Mouse (Mus musculus) kidney, adult 11 months (tissue): Measurements from ENCODE around the gene Faf2.
A peak's percentile ranks its signal among the peaks of the same experiment; 100 is the strongest.
"Not testable (repeated sequence)": the region's sequence is repeated elsewhere in the genome, so short reads cannot be mapped to it uniquely, and the experiment has no call there.

Source experiments
- DNase-seq: peaks from one replicate; pipeline ENCODE4 v3.0.0; 2022

Faf2 gene

DNA sequence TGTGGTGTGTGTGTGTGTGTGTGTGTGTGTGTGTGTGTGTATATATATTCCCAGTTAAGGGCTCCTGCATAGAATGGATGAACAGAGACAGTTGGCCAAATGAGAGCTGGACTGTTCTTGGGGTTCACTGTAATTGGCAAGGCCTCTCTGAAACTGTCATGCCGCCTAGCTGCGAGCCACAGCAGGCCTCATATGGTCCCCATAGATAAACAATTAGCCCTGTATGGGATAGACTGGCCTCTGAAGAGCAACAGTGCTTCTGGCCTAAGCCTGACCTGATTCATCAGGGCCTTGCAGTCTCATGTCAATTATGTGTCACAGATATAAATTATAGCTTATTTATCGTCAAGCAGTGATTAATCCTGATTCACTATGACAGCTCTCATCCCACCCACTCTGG is 13.6 kb upstream of the Faf2 start:
- no peak for DNase-seq

DNA sequence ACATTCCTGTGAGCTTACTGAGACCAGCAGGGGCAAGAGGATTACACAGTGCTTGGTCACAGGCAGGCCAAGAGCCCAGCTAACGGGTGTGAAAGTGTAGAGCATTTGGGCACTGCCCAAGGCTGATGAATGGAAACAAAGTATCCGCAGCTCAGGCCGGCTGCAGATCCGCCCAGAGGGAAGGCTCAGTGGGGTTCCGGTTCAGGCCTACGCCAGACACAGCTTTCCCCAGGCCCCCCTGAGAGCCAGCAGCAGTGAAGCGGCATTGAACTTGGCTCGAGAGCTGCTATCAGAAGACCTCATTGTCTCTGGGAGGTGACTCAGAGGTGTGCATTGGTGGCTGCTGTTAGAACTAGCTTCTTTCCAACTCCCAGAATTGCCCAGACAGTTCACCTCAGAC is 12.9 kb upstream of the Faf2 start:
- DNase-seq: no peak

DNA sequence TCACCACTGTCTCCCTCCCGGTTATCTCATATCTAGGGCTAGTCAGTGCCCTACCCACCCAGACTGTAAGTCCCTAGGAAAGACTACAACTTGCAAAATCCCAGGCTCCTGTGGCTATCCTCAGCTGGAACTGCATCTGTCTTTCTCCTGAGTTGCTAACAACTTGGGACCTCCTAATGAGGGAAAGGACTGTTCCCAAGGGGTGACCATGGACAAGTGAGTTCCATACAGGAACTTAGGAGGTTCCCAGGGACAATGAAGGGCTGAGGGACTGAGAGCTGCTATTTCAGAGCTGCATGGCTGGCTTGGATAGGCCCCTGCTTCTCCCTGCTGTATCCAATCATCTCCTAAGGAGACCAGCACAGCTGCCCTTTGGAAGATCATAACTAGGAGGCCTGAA is 12.3 kb upstream of the Faf2 start:
- no peak for DNase-seq

DNA sequence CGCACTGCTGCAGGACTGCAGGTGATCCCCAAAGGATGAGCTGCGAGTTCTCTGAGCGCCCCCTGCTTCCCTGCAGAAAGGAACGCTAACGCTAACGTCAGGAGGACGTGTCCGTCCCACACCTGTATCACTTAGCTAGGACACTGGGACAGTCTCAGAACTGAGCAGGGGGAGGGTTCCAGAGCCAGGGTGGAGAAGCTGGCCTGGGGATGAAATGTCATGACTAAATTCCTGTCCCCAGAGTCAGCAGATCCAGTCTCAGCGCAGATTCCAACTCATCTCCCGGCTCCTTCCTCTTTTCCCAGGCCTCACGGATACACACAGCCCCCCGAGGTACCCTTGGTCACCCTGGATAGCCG is 11.0 kb upstream of the Faf2 start:
- DNase-seq: no peak

DNA sequence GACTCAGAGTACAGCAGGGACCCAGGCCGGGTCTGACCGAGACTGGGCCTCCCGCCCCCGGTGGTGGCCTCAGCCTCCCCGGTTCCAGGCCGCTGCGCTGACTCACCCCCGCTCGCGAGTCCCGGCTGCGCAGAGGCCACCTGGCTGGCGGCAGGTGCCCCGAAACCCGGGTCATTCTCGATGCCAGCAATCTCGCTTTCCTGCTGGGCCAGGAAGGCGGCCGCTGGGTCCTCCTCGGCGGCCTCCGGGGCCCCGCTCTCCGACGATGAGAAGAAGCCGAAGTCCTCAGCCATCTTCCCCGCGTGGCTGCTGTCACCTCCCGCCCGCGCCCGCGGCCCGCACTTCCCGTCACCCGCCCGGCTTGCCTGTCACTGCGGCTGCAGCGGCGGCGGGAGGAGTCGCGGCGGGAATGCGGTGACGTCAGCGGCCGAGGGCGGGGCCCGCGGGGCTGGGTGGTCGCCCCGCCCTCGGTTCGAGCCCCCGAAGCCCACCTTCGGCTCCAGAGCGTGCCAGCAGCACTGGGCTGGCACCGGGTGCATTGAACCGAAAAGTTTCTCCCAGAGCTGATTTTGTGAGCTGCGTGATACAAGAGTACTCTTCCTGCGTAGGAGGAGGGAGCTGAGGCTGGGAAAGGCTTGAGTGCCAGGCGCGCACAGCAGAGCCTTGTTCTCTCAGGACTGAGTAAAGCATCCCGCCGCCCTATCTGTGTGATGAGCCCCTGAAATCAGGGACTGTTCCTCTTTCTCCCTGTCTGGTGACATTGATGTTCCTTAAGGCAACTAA is 10.4 kb upstream of the Faf2 start, which contains the start of gene Cltb:
Gene Cltb (minus strand): TSS at position 373 of the 783 bp plus-strand sequence.
- DNase-seq: peak; percentile 82

DNA sequence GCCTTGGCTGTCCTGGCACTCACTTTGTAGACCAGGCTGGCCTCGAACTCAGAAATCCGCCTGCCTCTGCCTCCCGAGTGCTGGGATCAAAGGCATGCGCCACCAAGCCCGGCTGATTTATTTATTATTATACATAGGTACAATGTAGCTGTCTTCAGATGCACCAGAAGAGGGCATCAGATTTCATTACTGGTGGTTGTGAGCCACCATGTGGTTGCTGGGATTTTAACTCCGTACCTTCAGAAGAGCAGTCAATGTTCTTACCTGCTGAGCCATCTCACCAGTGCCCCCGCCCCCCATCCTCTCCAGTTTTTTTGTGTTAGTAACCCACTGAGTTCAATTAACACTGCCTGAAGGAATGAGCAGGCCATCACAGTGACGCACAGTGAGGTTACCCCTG is 8.4 kb upstream of the Faf2 start:
- DNase-seq: not testable (repeated sequence)

DNA sequence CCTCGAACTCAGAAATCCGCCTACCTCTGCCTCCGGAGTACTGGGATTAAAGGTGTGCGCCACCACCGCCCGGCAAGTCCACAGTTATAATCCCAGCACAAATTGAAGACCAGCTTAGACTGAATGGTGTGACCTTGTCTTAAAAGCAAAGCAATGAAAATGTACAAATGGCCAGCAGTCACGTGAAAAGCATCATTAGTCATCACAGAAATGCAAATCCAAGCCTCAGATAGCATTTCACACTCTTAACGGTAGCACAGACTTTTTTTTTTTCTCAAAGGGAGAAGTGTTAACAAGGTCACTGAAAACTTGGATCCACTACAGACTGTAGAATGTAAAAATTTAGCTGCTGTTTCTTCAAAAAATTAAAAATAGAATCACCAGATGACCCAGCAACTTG is 5.3 kb upstream of the Faf2 start:
- no peak for DNase-seq

DNA sequence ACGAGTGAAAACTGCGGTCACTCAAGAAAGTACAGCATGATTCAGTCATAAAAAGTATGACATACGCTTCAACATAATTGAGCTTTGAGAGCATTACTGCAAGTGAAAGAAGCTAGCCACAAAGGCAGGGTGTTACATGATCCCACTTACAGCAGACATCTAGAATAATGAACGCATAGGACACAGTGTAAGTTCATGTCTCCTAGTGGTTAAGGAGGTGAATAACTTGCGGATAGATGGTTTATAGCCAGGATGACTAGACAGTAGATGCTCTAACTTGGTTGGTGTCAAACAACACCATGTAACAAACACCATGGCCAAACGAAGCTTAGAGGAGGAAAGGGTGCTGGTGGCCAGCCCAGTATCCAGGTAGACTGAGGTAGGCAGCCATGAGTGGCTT is 4.6 kb upstream of the Faf2 start:
- DNase-seq: no peak

DNA sequence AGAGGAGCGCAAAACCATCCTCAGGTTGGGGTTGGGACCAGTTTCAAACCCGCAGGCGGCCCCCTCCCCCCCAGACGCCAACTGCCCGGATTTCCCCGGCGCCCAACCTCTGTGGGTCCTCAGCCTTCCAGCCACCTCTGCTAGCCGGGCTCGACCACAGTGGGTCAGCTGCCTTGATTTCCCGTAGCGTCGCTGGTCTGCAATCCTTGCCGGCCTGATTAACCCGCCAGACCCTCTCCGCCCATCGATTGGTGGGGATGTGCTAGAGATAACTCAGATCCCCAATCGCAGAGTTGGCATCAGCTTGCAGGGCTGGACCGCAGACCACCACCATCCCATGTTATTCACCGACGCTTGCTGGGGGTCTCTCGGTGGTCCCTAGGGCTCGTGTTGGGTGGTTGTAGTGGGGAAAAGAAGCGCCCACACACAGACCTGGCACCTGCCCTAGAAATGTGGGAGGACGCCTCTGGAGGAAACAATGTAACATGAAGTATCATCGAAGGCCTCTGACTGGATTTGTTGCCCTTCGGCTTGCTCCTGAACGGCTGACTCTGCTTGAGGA is 457 bp downstream of the Faf2 start:
- DNase-seq: no peak

DNA sequence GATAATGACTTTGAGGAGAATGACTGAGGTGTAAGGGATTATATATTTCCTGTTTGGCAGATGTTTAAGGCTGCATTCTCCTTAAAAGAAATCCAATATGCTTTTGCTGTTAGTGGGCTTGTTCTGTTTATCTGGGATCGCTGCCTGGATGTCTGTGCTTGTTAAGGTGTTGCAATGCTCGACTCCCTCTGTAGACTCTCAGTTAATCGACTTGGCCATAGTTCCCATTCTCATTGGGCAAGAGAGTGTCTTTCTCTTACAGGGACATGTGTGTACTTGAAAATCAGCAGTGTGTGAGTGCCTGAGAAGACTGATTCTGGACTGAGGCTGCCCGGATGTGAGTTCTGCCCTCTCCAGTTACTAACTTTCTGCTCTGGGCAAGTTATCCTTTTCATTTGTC is 7.5 kb downstream of the Faf2 start:
- no peak for DNase-seq

DNA sequence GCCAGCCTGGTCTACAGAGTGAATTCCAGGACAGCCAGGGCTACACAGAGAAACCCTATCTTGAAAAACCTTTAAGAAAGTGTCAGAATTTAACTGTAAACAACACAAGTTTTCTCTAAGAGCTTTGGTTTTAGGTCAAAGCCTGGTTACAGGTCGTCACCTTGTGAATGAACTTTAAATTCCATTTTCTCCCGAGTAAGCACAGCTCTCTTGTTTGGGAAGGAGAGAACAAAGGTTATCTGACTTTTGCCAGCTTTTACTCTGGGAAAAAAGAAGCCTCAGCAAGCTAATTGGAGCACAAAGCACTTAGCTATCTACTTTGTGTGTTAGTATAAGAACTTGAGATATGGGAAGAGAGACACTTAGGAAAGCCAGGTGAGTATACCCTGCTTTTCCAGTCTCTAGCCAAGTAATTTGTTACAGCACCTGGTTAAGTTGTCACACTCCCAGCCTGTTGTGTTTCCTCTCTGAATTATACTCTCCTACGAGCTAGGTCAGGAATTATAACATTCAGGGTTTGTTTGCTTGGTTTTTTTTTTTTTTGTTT is 11.2 kb downstream of the Faf2 start:
- DNase-seq: peak; percentile 29

DNA sequence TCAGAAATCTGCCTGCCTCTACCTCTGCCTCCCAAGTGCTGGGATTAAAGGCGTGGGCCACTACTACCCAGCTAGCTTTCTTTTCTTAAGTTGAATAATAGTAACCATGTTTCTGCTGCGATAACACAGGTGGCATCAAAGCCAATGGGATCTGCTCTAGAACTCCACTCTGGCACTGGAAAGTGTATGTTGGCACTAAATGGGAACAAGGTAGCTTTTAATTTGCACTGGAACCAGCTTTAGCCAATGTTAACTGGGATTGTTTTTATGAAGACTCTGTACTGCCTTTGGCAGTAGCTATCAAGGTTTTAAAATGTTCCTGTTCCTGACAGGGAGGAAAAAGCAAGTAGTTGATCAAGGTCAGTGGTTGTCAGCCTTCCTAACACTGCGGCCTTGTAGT is 13.4 kb downstream of the Faf2 start:
- no peak for DNase-seq

DNA sequence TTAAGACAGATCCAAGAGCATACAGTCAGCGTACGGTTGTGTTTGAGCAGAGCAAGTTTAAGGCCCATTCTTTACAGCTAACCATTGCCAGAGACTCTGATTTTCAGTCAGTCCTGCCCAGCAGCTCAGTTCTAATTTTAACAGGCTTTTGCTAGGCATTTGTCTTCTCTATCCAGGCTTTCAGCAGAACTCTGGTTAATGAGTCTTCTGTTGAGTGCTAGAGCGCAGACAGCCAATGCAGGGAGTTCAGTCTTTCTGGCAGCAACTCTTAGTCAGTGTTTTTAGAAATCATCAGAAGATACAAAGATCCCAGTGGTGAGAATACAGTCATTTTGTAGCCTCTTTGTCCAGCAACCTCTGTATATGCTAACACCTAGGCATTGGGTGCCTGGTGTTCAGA is 28.9 kb downstream of the Faf2 start:
- DNase-seq: peak; percentile 26

DNA sequence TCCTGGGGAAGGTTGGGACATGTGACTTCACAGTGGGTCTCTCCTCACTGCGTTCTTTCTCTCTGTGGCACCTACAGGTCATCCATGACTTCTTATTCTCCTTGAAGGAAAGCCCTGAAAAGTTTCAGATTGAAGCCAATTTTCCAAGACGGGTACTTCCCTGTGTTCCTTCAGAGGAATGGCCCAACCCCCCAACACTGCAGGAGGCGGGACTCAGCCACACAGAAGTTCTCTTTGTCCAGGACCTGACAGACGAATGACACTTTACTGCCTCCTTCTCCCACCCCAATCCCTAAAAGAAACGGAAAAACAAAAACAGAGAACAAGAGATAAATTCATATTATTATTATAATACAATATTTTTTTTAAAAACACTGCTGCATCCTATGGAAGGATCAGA is 39.3 kb downstream of the Faf2 start:
- no peak for DNase-seq

DNA sequence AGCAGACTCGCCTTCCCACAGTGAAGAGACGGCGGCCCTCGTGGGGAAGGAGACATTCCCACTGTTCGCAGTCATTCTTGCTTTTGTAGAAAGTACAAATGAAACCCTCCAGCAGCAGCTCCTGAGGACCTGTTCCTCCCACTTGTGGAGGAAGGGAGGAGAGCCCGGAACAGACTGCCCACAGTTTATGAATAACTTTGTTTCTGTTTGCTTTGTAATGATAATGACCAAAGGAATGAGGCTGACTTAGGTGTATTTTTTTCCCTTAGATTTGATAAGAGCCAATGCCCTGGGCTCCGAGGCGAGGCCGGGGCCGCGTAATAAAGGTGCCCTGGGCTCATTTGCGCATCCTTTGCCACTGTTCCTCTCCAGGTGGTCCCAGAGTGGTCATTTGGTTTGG is 39.8 kb downstream of the Faf2 start:
- no peak for DNase-seq

DNA sequence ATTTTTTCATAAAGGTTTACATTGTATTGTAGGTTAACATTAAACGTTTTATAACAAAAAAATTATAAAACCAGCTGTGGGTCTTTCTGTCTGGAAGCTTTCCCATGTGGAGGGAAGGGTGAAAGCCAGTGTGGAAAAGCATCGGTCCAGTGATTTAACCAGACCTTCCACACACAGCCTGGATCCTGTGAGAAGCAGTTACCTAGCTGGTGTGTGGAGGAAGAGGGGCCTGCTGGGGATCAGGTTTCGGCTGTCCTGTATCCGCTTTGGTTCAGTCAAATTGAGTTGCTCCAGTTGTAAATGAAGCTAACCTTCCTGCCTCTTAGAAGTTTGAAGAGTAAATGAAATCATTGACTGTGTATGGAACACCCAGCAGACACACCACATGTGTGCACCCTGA is 42.4 kb downstream of the Faf2 start:
- no peak for DNase-seq

DNA sequence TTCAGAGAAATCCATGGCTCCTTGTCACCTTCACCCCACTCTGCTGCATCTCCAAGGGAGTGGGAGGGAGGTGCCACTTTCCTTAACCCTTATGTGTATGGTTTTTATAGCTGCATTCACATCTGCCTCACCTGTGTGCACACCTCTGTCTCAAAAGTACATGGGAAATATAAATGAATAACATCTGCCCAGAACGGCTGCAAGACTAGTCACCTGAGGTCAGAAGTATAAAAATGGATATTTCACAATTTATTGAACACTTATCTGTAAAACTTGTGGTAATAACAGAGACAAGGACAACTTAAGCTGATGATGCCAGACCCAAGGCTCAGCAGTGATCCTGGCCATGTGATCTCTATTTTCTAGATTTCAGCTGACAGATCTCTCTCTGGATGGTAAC is 42.9 kb downstream of the Faf2 start:
- no peak for DNase-seq

DNA sequence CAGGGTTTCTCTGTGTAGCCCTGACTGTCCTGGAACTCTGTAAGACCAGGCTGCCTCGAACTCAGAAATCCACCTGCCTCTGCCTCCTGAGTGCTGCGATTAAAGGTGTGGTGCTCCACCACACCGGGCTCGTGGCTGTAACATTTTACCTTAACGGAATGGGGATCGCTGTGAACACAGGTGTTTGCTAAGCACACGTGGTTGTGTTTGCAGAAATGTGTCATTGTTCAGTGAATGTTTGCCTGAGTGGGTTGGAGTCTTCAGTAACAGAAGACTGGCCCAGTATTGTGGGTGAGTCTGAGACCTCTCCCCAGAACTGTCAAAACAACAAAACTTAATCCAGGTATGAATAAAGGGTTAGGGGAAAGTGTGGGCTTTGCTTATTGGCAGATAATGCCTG is 43.5 kb downstream of the Faf2 start:
- DNase-seq: no peak

DNA sequence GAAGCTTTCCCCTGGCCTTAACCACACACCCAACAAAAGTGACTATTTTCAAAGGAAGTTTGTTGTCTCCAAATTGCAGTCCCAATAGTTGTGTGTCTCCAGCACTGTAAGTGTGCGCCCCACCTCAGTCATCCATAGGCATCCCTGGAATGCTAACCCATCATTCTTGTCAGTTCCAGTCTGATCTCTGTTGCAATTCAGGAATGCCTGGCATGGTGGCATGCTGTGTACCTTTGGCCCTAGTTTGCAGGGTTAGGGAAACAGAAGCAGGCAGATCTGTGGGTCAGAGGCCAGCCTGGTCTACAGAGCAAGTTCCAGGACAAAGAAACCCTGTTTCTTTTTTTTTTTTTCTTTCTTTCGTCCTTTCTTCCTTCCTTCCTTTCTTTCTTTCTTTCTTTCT is 48.9 kb downstream of the Faf2 start:
- DNase-seq: peak; percentile 59

DNA sequence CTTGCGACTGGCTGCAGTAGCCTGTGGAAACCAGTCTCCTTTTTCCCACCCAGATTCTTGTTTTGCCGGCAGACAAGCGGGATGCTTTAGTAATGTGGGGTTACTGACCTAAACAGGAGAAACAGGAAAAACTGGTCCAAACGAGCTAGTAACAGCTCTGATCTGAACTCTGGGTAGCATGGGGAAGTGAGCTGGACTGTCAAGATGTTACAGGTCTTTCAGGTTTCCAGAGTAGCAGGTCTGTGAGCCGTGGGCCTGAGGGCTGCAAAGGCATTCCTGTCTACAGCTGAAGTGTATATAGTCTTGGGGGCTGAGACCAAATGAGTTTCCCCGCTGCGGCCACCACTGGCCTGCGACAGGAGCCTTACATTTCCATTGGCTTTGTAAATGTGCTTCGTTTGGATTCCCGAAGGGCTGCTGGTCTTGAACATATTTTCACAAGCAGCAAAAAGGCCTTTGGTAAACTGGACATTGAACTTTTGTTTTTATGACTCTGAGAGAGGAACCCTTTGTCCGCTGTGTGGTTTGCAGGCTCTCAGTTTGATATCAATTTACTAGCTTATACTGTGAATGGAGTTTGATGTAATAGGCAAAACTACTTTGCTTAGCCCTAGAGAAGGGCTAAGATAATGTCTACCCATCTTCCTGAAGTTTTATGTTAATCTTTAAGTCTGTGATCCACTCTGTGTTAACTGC is 54.5 kb downstream of the Faf2 start:
- no peak for DNase-seq

DNA sequence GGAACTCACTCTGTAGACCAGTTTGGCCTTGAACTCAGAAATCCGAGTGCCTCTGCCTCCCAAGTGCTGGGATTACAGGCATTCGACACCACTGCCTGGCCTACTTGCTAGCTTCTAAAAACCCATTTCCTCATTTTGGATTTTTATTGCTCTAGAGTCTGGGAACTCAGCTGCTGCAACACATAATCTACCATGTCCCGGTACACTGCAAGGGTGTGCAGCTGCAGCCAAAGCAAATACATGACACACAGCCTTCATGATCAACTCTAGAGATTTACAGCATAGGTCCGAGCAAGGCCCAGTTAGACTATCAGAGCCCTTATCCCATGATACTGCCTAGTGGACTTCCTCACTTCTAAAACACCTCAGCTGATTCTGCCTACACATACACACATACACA is 56.7 kb downstream of the Faf2 start:
- DNase-seq: no peak

DNA sequence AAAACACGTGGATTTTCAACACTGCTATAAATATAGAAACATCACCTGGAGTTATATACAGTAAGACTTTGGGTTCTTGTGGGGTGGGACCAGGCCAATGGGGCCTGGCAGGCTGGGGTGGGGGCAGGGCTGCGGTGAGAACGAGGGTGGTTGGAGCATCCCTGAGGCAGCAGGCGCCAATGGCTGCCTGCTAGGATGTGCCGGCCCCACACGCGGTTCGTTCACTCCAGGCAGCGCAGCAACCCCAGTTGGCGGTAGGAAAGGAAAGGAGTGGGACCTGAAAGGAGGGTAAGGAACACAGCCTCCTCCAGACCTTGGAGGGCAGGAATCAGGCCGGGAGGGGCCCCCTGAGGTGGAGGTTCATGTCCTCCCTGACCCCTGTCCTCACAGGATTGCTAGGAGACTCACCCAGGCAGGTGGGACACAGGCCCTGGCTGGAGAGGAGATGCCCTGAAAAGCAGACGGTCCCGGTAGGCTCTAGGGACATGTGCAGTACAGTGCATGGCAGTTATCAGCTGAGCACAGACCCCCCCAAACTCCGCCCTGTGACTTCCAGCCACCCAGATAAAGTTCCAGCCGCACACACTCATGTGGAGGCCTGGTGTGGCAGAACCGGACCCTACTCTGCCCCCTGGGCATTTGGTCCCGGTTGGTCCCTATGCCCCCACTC is 58.7 kb downstream of the Faf2 start:
- no peak for DNase-seq

DNA sequence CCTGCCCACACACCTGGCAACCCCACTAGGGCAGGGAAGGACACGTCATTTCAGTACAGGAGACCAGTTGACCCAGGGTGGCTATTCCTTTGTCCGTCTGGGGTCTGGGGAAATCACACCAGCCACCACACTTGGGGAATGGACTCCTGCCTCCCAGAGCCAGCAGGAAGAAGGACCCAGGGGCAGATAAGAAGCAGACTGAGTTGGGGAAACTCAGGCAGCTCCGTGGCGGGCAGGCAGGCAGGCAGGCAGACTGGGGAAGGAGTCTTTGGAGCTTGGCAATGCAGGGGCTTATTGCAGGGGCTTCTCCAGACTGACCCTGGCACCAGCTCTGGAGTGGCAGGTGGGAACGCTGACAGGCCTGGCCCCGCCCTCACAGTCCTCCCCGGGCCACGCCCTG is 59.7 kb downstream of the Faf2 start:
- no peak for DNase-seq

DNA sequence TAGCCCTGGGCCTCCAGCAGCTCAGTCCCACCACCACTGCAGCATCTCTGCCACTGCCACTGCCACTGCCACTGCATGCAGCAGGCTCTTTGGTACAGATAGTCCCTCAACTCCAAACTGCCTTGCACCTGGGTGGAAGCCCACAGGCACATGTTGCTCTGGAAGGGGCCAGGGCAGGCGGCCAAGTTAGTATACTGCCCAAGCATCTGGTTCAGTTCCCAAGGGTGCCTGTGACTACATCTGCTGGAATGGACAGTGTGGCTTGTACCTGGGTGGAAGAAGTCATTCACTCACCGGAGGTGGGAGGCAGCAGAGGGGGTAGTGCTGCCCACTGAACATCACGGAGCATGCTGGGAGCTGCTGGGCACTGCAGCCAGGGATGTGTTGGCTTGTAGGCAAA is 61.7 kb downstream of the Faf2 start:
- DNase-seq: no peak
